Mouse (Mus musculus) liver, postnatal 0 days (tissue): ENCODE data around the gene Diras2. TPM values are rescaled to one million over a fixed set of nuclear protein-coding genes. Genes with fewer than 3 reads are reported as not detected.

Experiments used
- ATAC-seq: fragments of 200-750 bp; cut with Nextera tagmentation; 2 replicates; pipeline ENCODE4 v1.8.0; 2017; ENCODE audit warnings: mild to moderate bottlenecking, moderate library complexity
- DNase-seq: peaks from one replicate; pipeline ENCODE4 v3.0.0-alpha.2; 2016
- H3K27ac ChIP-seq: fragments of 300-500 bp; sonication (generic); 2 replicates; pipeline ENCODE4 v1.5.1; 2014; ENCODE audit warnings: antibody characterized with exemption, moderate library complexity, mild to moderate bottlenecking, low read depth
- H3K27me3 ChIP-seq: fragments of 300-500 bp; sonication (generic); 2 replicates; pipeline ENCODE4 v1.6.1; 2014; ENCODE audit warnings: low read length, control low read depth, mixed read lengths; ENCODE audit not compliant: insufficient read depth
- H3K36me3 ChIP-seq: fragments of 300-500 bp; sonication (generic); replicated peaks from 2 replicates; pipeline ENCODE4 v1.6.1; 2014; ENCODE audit warnings: mild to moderate bottlenecking, control low read depth, low read length, moderate library complexity, mixed read lengths; ENCODE audit not compliant: insufficient read depth
- H3K4me1 ChIP-seq: fragments of 300-500 bp; sonication (generic); 2 replicates; pipeline ENCODE4 v1.6.1; 2014; ENCODE audit warnings: antibody characterized with exemption, mild to moderate bottlenecking, control low read depth; ENCODE audit not compliant: insufficient read depth
- H3K4me2 ChIP-seq: fragments of 300-500 bp; sonication (generic); 2 replicates; pipeline ENCODE4 v1.6.1; 2014; ENCODE audit warnings: low read depth, mild to moderate bottlenecking, low read length, moderate library complexity, mixed read lengths
- H3K4me3 ChIP-seq: fragments of 300-500 bp; sonication (generic); 2 replicates; pipeline ENCODE4 v1.5.1; 2014; ENCODE audit warnings: low read depth, low read length
- H3K9ac ChIP-seq: fragments of 300-500 bp; sonication (generic); replicated peaks from 2 replicates; pipeline ENCODE4 v1.6.1; 2014; ENCODE audit warnings: mild to moderate bottlenecking, moderate library complexity
- H3K9me3 ChIP-seq: fragments of 300-500 bp; sonication (generic); 2 replicates; pipeline ENCODE4 v1.6.1; 2016; ENCODE audit warnings: mild to moderate bottlenecking, control low read depth, low read length, mixed read lengths
- CTCF ChIP-seq: sonication (generic); IDR thresholded peaks from 2 replicates; pipeline ENCODE4 v1.5.1; 2016; ENCODE audit warnings: antibody characterized with exemption, low read depth
- EP300 ChIP-seq: IDR thresholded peaks from 2 replicates; pipeline ENCODE4 v1.6.1; 2016; ENCODE audit warnings: antibody characterized with exemption, low read depth, mild to moderate bottlenecking
- WGBS: fragments of 180-500 bp; shearing (Covaris S2); extraction: QIAGEN DNeasy Blood & Tissue Kit; methylation state at CpG from one replicate; pipeline ENCODE4 v1.1.7; 2014; ENCODE audit not compliant: insufficient replicate concordance; 5-methylcytosine and 5-hydroxymethylcytosine counted together
- polyA plus RNA-seq: library from polyadenylated mRNA; unstranded; fragments of >200 nt; fragmentation: Nextera tagmentation; extraction: Ambion mirVana; gene quantifications from 2 replicates; pipeline ENCODE4 v1.2.1, GENCODE M21; 2015

Diras2 gene
- polyA plus RNA-seq, 1 experiment from 2014 or later: 0.12 TPM

DNA sequence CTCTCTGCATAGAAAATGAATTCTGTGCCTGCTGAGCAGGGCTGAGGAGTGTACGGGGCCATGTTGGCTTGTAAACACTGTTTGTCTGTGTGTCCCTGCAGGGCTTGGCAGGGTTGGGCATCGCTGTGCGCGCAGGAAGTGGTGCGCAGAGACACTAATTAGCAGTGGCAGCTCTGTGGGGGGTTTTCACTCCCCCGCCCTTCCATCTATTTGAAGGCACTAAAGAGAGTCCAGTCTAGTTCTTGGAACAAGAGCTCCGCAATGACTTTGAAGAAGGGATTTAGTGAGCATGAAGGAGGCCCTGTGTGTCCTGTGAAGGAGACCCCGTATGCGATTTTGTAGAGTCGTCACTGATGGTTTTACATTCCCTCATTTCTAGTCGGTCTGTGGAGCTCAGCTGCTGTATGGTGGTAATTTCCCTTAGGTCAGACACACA is 73.2 kb downstream of the Diras2 start:
- Histone ChIP-seq H3K36me3 (no peaks in the 10 kb centered on the region), H3K9ac (no peak overlapping the region), H3K4me2 (no peak overlapping the region), H3K27me3 (no peaks in the 10 kb centered on the region), H3K27ac (no peak overlapping the region), H3K4me1 (no peaks in the 10 kb centered on the region), H3K9me3 (no peaks in the 10 kb centered on the region), H3K4me3 (no peak overlapping the region)
- ATAC-seq: no peak
- WGBS: 84% methylated on average over 11 of the region's 11 CpGs
- DNase-seq: no peak
- TF ChIP-seq CTCF (no peak), EP300 (no peak)

DNA sequence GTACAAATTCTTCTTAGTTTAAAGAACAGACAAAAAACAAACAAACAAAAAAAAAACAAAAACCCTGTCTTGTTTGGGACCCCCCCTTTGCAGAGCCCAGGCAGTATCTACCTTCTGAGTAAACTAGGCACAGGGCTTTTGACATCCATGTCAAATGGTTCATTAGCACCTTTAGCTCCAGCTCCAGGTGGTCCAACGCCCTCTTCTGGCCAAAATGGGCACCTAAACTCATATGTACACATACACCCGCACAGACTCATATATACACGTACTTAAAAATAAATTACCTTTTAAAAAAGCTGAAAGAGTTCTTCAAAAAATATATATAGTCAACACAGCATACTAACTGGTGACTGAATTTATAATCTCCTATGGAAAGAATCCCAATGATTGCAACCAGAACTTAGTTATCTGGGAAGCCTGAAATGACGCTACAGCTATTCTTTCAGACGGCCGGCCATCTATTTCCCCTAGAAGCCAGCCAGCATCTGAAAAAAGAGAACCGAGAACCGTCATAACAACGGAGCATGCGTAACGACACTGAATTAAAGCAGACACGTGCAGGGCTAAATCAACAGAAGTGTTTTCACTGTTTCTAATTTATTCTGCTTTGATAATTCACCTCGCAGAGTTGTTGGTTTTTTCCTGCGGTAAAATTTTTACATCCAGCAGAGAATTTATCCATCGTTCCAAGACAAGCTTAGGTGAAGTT is 73.7 kb downstream of the Diras2 start:
- no peaks in the 10 kb centered on the region for H3K4me1 ChIP-seq
- 83% methylated on average over 15 of the region's 15 CpGs for WGBS
- H3K4me2 ChIP-seq: no peak overlapping the region
- no peaks in the 10 kb centered on the region for H3K27me3 ChIP-seq
- H3K4me3 ChIP-seq: no peak overlapping the region
- no peak overlapping the region for H3K27ac ChIP-seq
- no peak for TF ChIP-seq CTCF
- TF ChIP-seq EP300: no peak
- DNase-seq: no peak
- ATAC-seq: no peak
- no peaks in the 10 kb centered on the region for H3K9me3 ChIP-seq
- no peak overlapping the region for H3K9ac ChIP-seq
- no peaks in the 10 kb centered on the region for H3K36me3 ChIP-seq

DNA sequence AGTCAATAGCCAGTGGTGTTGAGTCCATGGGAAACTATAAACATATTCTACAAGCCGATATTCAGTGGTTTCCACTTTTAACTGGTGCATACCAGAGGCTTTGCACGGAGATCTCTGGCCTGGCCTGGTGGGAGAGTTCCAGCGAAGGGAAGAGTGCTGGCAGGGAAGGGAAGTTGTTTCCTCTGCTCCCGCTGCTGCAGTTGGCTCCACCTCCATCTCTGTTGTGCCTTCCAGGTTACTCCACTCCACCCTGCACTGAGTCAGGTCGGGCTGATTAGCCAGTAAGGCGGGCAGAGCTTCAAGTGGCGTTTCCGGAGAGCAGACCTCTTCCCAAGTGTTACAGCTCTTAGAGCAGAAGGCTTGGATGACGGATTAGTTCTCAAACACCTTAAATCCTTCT is 75.8 kb downstream of the Diras2 start:
- no peaks in the 10 kb centered on the region for H3K9me3 ChIP-seq
- ATAC-seq: no peak
- no peaks in the 10 kb centered on the region for H3K4me1 ChIP-seq
- H3K4me2 ChIP-seq: no peak overlapping the region
- DNase-seq: no peak
- H3K27ac ChIP-seq: no peak overlapping the region
- TF ChIP-seq CTCF (no peak), EP300 (no peak)
- H3K36me3 ChIP-seq: no peaks in the 10 kb centered on the region
- no peak overlapping the region for H3K9ac ChIP-seq
- 35% methylated on average over 9 of the region's 9 CpGs for WGBS
- no peaks in the 10 kb centered on the region for H3K27me3 ChIP-seq
- no peak overlapping the region for H3K4me3 ChIP-seq

DNA sequence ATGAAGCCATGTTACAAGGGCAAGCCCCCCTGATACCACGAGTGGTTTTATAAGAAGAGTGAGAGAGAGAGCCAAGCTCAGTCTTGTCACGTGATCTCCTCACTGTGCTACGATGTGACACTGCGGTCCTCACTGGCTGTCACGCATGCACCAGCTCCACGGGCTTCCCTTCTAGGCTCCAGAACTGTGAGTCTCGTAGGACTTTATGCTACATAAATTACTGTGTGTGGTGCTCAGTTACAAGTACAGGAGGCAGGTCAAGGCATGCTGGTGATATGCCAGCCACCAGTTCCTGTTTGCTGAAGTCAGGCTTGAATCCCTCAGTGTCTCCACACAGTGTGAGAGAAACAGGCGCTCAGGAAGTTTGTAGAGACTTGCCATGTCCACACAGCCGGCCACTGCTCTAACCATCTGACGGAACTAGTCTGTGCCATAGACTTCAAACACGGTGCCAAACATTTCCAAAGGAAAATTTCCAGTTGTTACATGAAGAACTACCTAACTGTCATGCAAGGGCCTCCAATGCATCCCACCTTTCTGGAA is 76.3 kb downstream of the Diras2 start:
- TF ChIP-seq EP300 (no peak), CTCF (no peak)
- DNase-seq: no peak
- Histone ChIP-seq H3K9me3 (no peaks in the 10 kb centered on the region), H3K36me3 (no peaks in the 10 kb centered on the region), H3K27ac (no peak overlapping the region), H3K4me1 (no peaks in the 10 kb centered on the region), H3K4me3 (no peak overlapping the region), H3K4me2 (no peak overlapping the region), H3K9ac (no peak overlapping the region), H3K27me3 (no peaks in the 10 kb centered on the region)
- ATAC-seq: no peak
- 54% methylated on average over 11 of the region's 11 CpGs for WGBS

Other genes with a start within 250 kb of the Diras2 start
- 6.0 and 6.8 TPM in 2 replicates for gene Syk, start 51.9 kb upstream of the Diras2 start, polyA plus RNA-seq